Mouse (Mus musculus): ENCODE data around the gene Gas2l2.

GRCm38 (mm10) chr11:83448927-83449236 is 19.6 kb upstream of the Gas2l2 start:
- TF ChIP-seq GATA1 (IDR thresholded peaks at IDR 0.05; ENCODE audit: low read length) (no peak), TAL1 (IDR thresholded peaks at IDR 0.05; ENCODE audit: low read length) (no peak)

Data from erythroblast, embryonic 14.5 days (primary cell).